Mouse (Mus musculus): ENCODE measurements at regions not wholly inside any gene's neighbourhood (a gene's known extent, or its start where the extent isn't known, plus 50 kb on each side); places are given as distances from the start of the nearest gene placed in this dataset.

GRCm38 (mm10) chr12:54467635-54468034 lies 188.7 kb downstream of the Sptssa start:
- Histone ChIP-seq H3K36me3 (ENCODE audit: control insufficient read depth, insufficient read depth) (no peaks in the 10 kb centered on the region), H3K79me3 (ENCODE audit: low read depth) (no peaks in the 10 kb centered on the region), H3ac (ENCODE audit: control insufficient read depth, insufficient read length, low read depth) (no peak overlapping the region), H3K79me2 (ENCODE audit: control insufficient read depth, insufficient read depth) (no peaks in the 10 kb centered on the region), H3K4me3 (ENCODE audit: insufficient read depth, poor library complexity, severe bottlenecking) (no peak overlapping the region), H3K27me3 (ENCODE audit: control insufficient read depth, insufficient read depth, insufficient read length) (no peaks in the 10 kb centered on the region)
- no peak for TF ChIP-seq USF1 (IDR thresholded peaks at IDR 0.05; ENCODE audit: low read depth)
- no peak for TF ChIP-seq MAX (IDR thresholded peaks at IDR 0.05)
- no peak for TF ChIP-seq MYOD1 (IDR thresholded peaks at IDR 0.05; ENCODE audit: control insufficient read depth, insufficient read length, low read depth)
- no peak for TF ChIP-seq CTCF (IDR thresholded peaks at IDR 0.05; ENCODE audit: control insufficient read depth, insufficient read depth, insufficient read length)
- TF ChIP-seq FOSL1 (IDR thresholded peaks at IDR 0.05; ENCODE audit: insufficient read depth, low read length, poor library complexity, severe bottlenecking), result no peak
- no peak for TF ChIP-seq CEBPB (IDR thresholded peaks at IDR 0.05; ENCODE audit: low read depth)
- no peak for TF ChIP-seq MYOG (IDR thresholded peaks at IDR 0.05; ENCODE audit: control insufficient read depth, extremely low read depth, insufficient read length)

- no peak for TF ChIP-seq MAX (IDR thresholded peaks at IDR 0.05)
- TF ChIP-seq FOSL1 (IDR thresholded peaks at IDR 0.05; ENCODE audit: insufficient read depth, low read length, poor library complexity, severe bottlenecking), result no peak
- no peak for TF ChIP-seq CEBPB (IDR thresholded peaks at IDR 0.05; ENCODE audit: low read depth)
- TF ChIP-seq MYOD1 (IDR thresholded peaks at IDR 0.05; ENCODE audit: control insufficient read depth, insufficient read length, low read depth), result no peak
- TF ChIP-seq USF1 (IDR thresholded peaks at IDR 0.05; ENCODE audit: low read depth), result no peak
- no peak for TF ChIP-seq CTCF (IDR thresholded peaks at IDR 0.05; ENCODE audit: control insufficient read depth, insufficient read depth, insufficient read length)
- TF ChIP-seq MYOG (IDR thresholded peaks at IDR 0.05; ENCODE audit: control insufficient read depth, extremely low read depth, insufficient read length), result no peak
- H3K79me2 ChIP-seq (ENCODE audit: control insufficient read depth, insufficient read depth), result no peaks in the 10 kb centered on the region
- no peak overlapping the region for H3K4me3 ChIP-seq (ENCODE audit: insufficient read depth, poor library complexity, severe bottlenecking)
- no peaks in the 10 kb centered on the region for H3K36me3 ChIP-seq (ENCODE audit: control insufficient read depth, insufficient read depth)
- no peaks in the 10 kb centered on the region for H3K27me3 ChIP-seq (ENCODE audit: control insufficient read depth, insufficient read depth, insufficient read length)
- H3ac ChIP-seq (ENCODE audit: control insufficient read depth, insufficient read length, low read depth), result no peak overlapping the region
- no peaks in the 10 kb centered on the region for H3K79me3 ChIP-seq (ENCODE audit: low read depth)
Measured at GRCm38 (mm10) chr12:54463806-54464205, 192.6 kb downstream of the Sptssa start.

- Histone ChIP-seq H3K79me2 (ENCODE audit: control insufficient read depth, insufficient read depth) (no peaks in the 10 kb centered on the region), H3K79me3 (ENCODE audit: low read depth) (no peaks in the 10 kb centered on the region), H3K27me3 (ENCODE audit: control insufficient read depth, insufficient read depth, insufficient read length) (no peaks in the 10 kb centered on the region), H3ac (ENCODE audit: control insufficient read depth, insufficient read length, low read depth) (no peak overlapping the region), H3K36me3 (ENCODE audit: control insufficient read depth, insufficient read depth) (no peaks in the 10 kb centered on the region), H3K4me3 (ENCODE audit: insufficient read depth, poor library complexity, severe bottlenecking) (no peak overlapping the region)
- TF ChIP-seq CTCF (IDR thresholded peaks at IDR 0.05; ENCODE audit: control insufficient read depth, insufficient read depth, insufficient read length) (no peak), CEBPB (IDR thresholded peaks at IDR 0.05; ENCODE audit: low read depth) (no peak), MYOD1 (IDR thresholded peaks at IDR 0.05; ENCODE audit: control insufficient read depth, insufficient read length, low read depth) (no peak), MYOG (IDR thresholded peaks at IDR 0.05; ENCODE audit: control insufficient read depth, extremely low read depth, insufficient read length) (no peak), FOSL1 (IDR thresholded peaks at IDR 0.05; ENCODE audit: insufficient read depth, low read length, poor library complexity, severe bottlenecking) (no peak), MAX (IDR thresholded peaks at IDR 0.05) (no peak), USF1 (IDR thresholded peaks at IDR 0.05; ENCODE audit: low read depth) (no peak)
Measured at GRCm38 (mm10) chr12:54461411-54461810, 195.0 kb downstream of the Sptssa start.

- Histone ChIP-seq H3K4me3 (ENCODE audit: insufficient read depth, poor library complexity, severe bottlenecking) (no peak overlapping the region), H3K36me3 (ENCODE audit: control insufficient read depth, insufficient read depth) (no peaks in the 10 kb centered on the region), H3K79me3 (ENCODE audit: low read depth) (no peaks in the 10 kb centered on the region), H3ac (ENCODE audit: control insufficient read depth, insufficient read length, low read depth) (no peak overlapping the region), H3K27me3 (ENCODE audit: control insufficient read depth, insufficient read depth, insufficient read length) (no peaks in the 10 kb centered on the region), H3K79me2 (ENCODE audit: control insufficient read depth, insufficient read depth) (no peaks in the 10 kb centered on the region)
- TF ChIP-seq CEBPB (IDR thresholded peaks at IDR 0.05; ENCODE audit: low read depth), result no peak
- no peak for TF ChIP-seq FOSL1 (IDR thresholded peaks at IDR 0.05; ENCODE audit: insufficient read depth, low read length, poor library complexity, severe bottlenecking)
- TF ChIP-seq MYOG (IDR thresholded peaks at IDR 0.05; ENCODE audit: control insufficient read depth, extremely low read depth, insufficient read length), result no peak
- no peak for TF ChIP-seq USF1 (IDR thresholded peaks at IDR 0.05; ENCODE audit: low read depth)
- TF ChIP-seq MYOD1 (IDR thresholded peaks at IDR 0.05; ENCODE audit: control insufficient read depth, insufficient read length, low read depth), result no peak
- TF ChIP-seq CTCF (IDR thresholded peaks at IDR 0.05; ENCODE audit: control insufficient read depth, insufficient read depth, insufficient read length), result no peak
- TF ChIP-seq MAX (IDR thresholded peaks at IDR 0.05), result no peak
Measured at GRCm38 (mm10) chr12:54460135-54460523, 196.2 kb downstream of the Sptssa start.

GRCm38 (mm10) chr12:54459462-54460134 lies 196.8 kb downstream of the Sptssa start:
- H3ac ChIP-seq (ENCODE audit: control insufficient read depth, insufficient read length, low read depth), result no peak overlapping the region
- no peak for TF ChIP-seq FOSL1 (IDR thresholded peaks at IDR 0.05; ENCODE audit: insufficient read depth, low read length, poor library complexity, severe bottlenecking)
- TF ChIP-seq MYOG (IDR thresholded peaks at IDR 0.05; ENCODE audit: control insufficient read depth, extremely low read depth, insufficient read length), result no peak
- no peak for TF ChIP-seq MYOD1 (IDR thresholded peaks at IDR 0.05; ENCODE audit: control insufficient read depth, insufficient read length, low read depth)
- TF ChIP-seq CTCF (IDR thresholded peaks at IDR 0.05; ENCODE audit: control insufficient read depth, insufficient read depth, insufficient read length), result no peak
- TF ChIP-seq CEBPB (IDR thresholded peaks at IDR 0.05; ENCODE audit: low read depth), result no peak
- TF ChIP-seq MAX (IDR thresholded peaks at IDR 0.05), result no peak
- TF ChIP-seq USF1 (IDR thresholded peaks at IDR 0.05; ENCODE audit: low read depth), result no peak
- no peaks in the 10 kb centered on the region for H3K27me3 ChIP-seq (ENCODE audit: control insufficient read depth, insufficient read depth, insufficient read length)
- no peaks in the 10 kb centered on the region for H3K36me3 ChIP-seq (ENCODE audit: control insufficient read depth, insufficient read depth)
- H3K79me2 ChIP-seq (ENCODE audit: control insufficient read depth, insufficient read depth), result no peaks in the 10 kb centered on the region
- H3K4me3 ChIP-seq (ENCODE audit: insufficient read depth, poor library complexity, severe bottlenecking), result no peak overlapping the region
- H3K79me3 ChIP-seq (ENCODE audit: low read depth), result no peaks in the 10 kb centered on the region
